Mouse (Mus musculus) left cerebral cortex, adult 18-20 months (tissue): ENCODE results near the gene Blvrb. TPM values are rescaled to one million over a fixed set of nuclear protein-coding genes. Genes with fewer than 3 reads are reported as not detected.

Experiments used
- DNase-seq, 2 experiments: peaks; one replicate each; pipeline ENCODE4 v3.0.0; 2021 to 2022; ENCODE audit warnings: low spot score in 2 of 2, mixed read lengths in 1 of 2
- total RNA-seq, 2 experiments: library from RNA; stranded (reverse); gene quantifications; 2 replicates each; pipeline ENCODE4 v1.2.3; 2021

Gene Blvrb
- total RNA-seq, 2 experiments from 2014 or later, result 20.8 to 21.3 TPM

DNA sequence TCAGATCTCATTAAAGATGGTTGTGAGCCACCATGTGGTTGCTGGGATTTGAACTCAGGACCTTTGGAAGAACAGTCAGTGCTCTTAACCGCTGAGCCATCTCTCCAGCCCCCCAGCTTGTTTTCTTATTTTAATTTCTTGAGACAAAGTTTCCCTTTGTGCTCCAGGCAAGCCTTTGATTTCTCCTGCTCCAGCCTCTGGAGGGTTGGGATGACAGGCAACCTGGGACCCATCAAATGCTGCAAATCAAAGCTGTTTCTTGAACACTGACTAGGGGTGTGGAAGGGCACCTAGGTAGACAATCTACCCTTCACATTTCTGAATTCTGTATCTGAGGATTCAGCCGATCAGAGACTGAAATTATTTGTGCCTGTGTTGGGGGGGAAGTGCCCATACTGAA is 63.0 kb downstream of the Blvrb start:
- no peak for DNase-seq

GRCm38 (mm10) chr7:27514961-27515360 is 67.2 kb downstream of the Blvrb start:
- DNase-seq, result no peak

Other genes with a start within 250 kb of the Blvrb start
- 10 to 100 TPM; 11.3 to 11.7 TPM for gene Itpkc, start 219.3 kb upstream of the Blvrb start, total RNA-seq
- gene Coq8b, start 215.0 kb upstream of the Blvrb start, total RNA-seq, result 10 to 100 TPM; 33.6 to 39.6 TPM
- 100 to 1,000 TPM; 108 to 128 TPM for gene Numbl, start 189.5 kb upstream of the Blvrb start, total RNA-seq
- 10 to 100 TPM; 42.2 to 46.6 TPM for gene Ltbp4, start 110.3 kb upstream of the Blvrb start, total RNA-seq
- gene Shkbp1, start 92.0 kb upstream of the Blvrb start, total RNA-seq, result 10 to 100 TPM; 27.9 to 33.2 TPM
- not detected for gene Gm20479, start 90.6 kb upstream of the Blvrb start, total RNA-seq
- 100 to 1,000 TPM; 139 to 142 TPM for gene Sptbn4, start 292 bp upstream of the Blvrb start, total RNA-seq
- 1 to 10 TPM; 3.5 to 3.9 TPM for gene Sertad3, start 25.8 kb downstream of the Blvrb start, total RNA-seq
- 10 to 100 TPM; 15.3 to 26.9 TPM for gene Sertad1, start 38.9 kb downstream of the Blvrb start, total RNA-seq
- gene Prx, start 51.3 kb downstream of the Blvrb start, total RNA-seq, result under 1 TPM; 0.23 to 0.33 TPM
- under 1 TPM in 1 of 2 experiments, not detected in 1; 0.14 TPM for gene Hipk4, start 75.3 kb downstream of the Blvrb start, total RNA-seq
- gene Pld3, start 105.2 kb downstream of the Blvrb start, total RNA-seq, result 100 to 1,000 TPM; 750 TPM
- gene 2310022A10Rik, start 105.3 kb downstream of the Blvrb start, total RNA-seq, result 10 to 100 TPM; 30.5 to 33.0 TPM
- 100 to 1,000 TPM; 103 to 113 TPM for gene Akt2, start 143.6 kb downstream of the Blvrb start, total RNA-seq
- 10 to 100 TPM; 88.9 to 93.4 TPM for gene Ttc9b, start 205.9 kb downstream of the Blvrb start, total RNA-seq
- 100 to 1,000 TPM; 192 to 197 TPM for gene Map3k10, start 226.6 kb downstream of the Blvrb start, total RNA-seq
- 10 to 100 TPM; 10.9 to 11.1 TPM for gene Zfp607b, start 241.4 kb downstream of the Blvrb start, total RNA-seq